Mouse (Mus musculus): Measurements from ENCODE around the gene Hoxa5. TPM values are rescaled to one million over a fixed set of nuclear protein-coding genes. Genes with fewer than 3 reads are reported as not detected.

Hoxa5 gene
- total RNA-seq, 2 experiments from 2014 or later: 28.0 to 28.2 TPM

- peak; percentile 49 for DNase-seq
Measured at GRCm38 (mm10) chr6:52177061-52177735, 27.2 kb downstream of the Hoxa5 start, which contains the start of gene 5730596B20Rik. Gene 5730596B20Rik (plus strand): TSS chr6:52177498.

DNA sequence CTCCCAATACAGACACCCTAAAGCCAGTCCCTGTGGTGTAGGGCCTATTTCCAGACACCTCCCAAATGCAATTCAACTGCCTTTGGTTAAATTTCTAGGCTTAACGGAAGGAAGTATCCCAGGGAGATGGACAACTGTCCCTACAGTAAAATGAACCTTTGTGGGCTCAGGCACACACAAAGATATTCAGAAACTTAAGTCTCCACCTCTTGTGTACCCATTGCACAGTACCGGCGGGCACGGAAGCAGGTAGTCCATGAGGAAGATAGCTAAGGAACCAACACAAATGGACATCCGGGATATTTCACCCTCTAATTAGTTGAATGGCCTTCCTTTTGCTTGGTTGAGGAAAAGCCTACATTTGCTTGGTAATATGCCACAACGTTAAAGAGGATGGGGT is 28.0 kb downstream of the Hoxa5 start:
- no peak for DNase-seq

GRCm38 (mm10) chr6:52175864-52176263 is 28.5 kb downstream of the Hoxa5 start:
- DNase-seq: peak; percentile 75

DNA sequence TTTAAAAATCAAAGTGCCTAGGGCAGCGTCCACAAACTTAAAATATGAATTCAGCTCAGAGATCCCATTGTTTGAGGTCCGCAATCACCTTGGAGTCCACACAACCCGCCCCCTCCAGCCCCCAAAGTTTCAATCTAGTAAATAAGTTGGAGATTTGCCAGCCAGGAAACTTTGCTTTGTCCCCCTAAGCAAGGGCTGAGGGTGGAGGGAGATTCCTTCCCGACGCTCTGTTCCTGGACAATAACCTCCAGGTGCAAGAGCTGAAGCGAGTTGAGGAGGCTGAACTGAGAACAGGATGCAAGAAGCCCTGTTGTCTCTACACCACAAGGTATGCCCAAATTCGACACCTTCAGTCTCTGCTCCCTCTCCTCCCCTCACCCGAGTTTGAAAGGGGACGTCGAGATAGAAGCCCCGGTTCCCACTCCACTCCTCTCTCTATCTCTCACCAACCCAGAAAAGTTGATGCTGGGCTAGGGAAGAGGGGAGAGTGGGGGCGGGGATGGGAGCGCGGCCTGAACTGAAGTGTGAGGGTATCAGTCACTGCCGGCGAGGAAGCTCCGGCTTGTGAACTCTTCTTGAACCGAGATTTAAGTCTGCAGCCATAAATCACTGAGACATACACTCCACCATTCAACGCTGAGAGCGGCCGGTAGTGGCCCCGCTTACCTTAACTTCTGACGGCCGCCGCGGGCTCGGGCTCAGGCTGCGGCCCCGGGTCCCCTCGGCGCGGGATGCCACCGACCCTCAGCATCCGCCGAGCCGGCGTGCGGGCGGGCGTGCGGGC is 29.2 kb downstream of the Hoxa5 start:
- DNase-seq: peak; percentile 62

DNA sequence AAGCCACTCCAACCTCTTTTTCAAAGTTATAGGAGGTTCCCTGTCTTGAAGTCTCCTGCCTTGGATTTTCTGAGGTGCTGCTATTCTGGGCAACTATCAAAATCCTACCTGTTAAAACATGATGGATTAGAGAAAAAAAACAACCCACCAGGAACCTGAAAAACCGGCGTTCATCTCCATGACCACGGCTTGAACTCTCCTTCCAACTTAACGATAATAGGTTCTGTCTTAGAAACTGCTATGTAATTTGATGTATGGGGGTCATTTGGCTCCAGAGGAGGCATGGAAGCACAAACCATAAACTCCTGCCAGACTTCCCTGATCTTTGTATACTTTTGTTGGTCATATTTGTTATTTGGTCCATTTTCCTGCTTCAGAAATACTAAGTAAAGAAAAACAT is 30.7 kb downstream of the Hoxa5 start:
- no peak for DNase-seq

DNA sequence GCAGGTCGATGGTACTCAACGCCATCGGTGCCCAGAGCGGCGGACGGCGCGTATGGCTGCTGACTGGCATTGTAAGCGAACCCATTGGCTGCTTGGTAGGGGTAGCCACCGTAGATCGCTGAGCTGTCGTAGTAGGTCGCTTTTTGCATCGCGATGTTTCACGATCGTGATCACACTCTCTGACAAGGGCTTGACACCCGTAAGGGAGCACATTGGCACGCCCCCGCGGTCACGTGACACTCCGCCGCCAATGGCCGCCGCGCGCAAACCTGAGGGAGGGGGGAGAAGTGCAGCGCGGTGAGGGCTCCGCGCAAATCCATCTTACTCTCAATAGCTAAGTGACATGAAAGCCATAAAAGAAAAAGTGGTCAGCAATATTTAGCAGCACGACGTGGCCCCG is 31.9 kb downstream of the Hoxa5 start:
- peak; percentile 97 for DNase-seq

GRCm38 (mm10) chr6:52171938-52172337 is 32.4 kb downstream of the Hoxa5 start:
- no peak for DNase-seq

DNA sequence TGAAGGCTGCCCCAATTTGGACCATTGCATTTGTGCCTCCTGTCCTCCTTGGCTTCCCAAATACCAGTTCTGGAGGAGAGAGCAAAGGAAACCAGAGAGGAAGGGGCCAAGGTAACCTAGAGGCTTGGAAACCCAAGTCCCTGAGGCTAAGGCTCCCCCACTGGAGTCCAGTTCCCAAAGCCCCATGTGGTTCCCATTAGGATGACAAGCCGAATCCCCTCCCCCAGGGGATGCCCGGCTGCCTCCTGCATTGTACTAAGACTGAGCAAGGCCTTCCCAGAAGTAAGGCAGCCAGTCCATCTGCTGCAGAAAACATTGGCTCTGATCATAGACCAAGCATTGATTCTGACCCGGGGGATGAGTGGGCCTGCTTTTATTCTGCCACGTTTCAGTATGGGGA is 33.1 kb downstream of the Hoxa5 start:
- DNase-seq: no peak

- DNase-seq: no peak
Measured at GRCm38 (mm10) chr6:52170898-52171223, 33.5 kb downstream of the Hoxa5 start.

GRCm38 (mm10) chr6:52170166-52170897 is 34.1 kb downstream of the Hoxa5 start:
- DNase-seq: peak; percentile 65

- no peak for DNase-seq
Measured at GRCm38 (mm10) chr6:52169499-52170165, 34.8 kb downstream of the Hoxa5 start.

DNA sequence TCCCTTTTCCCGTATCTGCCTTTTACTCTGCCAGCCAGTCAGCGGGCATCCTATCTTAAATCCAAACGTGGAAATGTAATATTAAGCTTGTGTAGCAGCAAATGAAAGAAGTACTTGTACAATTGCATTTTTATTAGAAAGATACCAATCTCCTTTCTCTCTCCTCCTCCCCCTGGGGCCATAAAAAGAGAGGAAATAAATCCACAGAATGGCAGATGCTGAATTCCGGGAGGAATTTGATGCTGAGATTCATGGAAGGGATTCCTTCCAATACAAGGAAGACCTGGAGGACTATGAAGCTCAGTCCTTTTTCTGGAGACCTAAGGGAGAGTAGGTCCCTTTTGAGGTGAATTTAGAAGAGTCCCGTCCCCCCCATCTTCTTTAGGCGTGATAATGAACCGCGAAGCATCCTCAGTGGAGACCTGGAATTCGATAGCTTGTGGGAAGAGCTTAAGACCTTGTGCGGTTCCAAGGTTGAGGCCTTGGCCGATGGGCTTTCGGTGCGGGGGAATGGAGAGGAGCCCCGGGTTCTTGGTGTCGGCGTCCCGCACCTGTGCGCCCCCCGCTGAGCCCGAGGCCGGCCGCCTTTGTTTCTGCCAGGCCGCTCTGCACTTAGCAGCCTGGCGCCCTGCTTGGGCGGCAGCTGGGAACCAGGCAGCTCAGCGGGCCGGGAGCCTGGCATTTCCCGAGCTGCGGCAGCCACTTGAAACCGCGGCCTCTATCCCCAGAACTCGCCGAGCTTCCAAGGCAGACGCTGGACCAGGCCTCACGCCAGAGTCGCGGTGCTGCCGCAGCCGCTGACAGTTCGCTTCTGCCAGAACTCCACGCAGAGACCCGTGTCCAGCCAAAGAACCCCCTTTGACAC is 36.0 kb downstream of the Hoxa5 start:
- peak; percentile 69 for DNase-seq

DNA sequence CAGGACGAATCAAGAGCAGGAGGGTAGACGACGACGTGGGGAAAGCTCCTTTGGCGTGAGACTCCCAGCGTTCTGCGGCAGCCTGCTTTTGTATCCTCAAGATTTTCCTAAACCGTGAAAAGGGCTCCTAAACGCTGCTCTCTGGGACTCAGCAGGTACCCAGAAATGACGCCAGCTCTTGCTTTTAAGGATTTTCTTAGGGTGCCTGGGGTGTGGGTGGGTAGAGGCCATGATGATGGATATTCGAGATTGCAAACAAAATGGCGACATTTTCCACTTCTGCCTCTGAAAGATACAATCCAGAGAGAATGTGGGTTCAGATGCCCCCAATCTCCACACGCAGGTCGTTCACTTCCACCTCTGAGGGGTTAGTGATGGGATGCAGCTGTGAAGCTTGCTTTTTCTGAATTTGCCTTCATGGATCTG is 36.6 kb downstream of the Hoxa5 start:
- no peak for DNase-seq

- DNase-seq: no peak
Measured at GRCm38 (mm10) chr6:52167176-52167575, 37.2 kb downstream of the Hoxa5 start.

DNA sequence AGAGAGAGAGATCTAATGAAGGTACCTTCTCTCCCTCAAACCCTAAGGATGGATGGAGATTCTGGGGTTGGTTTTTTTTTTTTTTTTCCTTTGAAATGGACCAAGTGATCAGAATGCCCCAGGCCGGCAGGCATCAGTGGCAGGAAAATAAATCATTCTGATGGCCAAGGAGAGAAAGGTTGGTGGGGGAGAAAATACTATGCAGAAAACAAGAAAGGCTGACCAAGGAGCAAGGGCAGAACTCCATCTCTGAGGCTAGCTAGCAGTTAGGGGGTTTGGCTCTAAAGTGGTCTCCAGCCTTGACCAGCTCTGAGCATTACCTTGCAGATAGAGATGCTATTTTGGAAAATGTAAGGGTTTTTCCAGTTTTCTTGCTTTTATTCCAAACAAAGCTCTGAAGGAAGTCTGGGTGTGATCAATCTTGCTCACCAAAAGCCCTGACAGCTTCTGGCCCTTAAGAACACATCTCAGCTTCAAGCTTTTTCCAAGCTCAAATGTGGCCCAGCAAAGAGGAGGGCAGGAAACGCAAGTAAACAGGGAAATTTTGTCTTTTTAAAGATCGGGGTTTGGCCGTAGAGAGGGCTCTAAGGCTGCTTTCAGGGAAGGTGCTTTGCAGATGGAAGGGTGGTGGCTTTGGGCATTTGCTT is 37.8 kb downstream of the Hoxa5 start:
- DNase-seq: no peak

DNA sequence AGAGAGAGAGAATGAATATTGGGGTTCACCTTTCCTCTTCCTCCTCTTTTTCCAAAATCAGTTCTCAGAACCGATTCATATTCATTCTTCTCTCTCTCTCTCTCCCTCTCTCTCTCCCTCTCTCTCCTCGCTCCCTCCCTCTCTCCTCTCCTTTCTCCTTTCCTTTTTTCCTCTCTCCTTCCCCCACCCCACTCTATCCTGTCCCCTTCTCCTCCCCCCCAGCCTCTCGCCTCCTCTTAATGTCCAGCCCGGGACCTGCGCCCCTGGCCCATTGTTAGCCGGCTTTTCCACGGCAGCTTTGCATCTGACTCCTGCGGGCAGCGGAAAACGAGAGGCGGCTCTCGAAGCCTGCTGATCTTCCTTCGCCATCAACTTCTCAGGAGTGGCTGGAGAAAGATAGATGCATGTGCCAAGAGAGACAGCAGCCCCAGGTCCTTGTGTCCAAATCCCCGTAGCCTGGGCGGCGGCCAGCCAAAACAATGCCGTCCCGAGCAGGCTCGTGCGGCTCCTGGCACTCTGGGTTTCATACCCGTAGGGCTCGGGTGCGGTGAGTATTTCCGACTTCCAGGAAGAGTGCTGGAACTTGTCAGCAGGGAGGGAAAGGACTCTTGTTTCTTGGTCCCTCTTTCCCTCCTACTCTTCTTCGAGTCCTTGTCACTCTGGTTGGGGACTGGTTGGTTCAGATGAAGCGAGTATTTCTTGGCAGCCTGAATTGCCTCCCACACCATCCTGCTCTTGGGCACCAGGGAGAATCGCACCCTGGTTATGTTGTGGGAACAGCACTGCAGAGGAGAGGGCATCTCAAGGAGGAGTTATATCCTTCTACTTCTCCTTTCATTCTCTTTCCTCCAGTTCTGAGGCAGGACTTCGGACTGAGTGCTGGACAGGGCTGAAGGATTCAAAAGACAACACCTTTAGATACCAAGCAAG is 38.7 kb downstream of the Hoxa5 start:
- peak; percentile 66 for DNase-seq

- DNase-seq: peak; percentile 68
Measured at GRCm38 (mm10) chr6:52164626-52165440, 39.6 kb downstream of the Hoxa5 start, which contains the start of gene Hoxa2. Gene Hoxa2 (minus strand): TSS chr6:52164831.

DNA sequence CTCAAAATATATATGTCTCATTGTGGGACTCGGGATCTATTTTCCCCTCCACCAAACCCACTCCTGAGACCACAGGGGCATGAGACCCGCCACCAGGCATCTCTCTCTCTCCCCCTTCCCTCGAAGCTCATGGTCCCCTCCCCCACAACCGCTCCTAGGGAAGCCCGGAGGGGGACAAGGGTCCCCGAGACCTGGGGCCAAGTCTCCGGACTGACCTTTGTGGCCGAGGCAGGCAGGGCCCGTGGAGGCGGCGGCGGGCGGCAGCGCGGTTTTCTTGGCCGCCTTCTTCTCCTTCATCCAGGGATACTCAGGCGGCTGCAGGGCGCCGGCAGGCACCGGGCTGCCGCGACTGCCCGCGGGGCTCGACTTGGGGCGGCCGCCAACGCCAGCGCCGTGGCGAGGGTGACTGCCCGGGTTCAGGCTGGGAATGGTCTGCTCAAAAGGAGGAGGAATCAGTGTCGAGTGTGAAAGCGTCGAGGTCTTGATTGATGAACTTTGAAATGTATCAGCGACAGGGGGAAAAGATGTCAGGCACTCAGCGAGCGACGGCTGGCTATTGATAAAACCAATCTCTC is 40.2 kb downstream of the Hoxa5 start:
- DNase-seq: peak; percentile 53
